Mouse (Mus musculus) liver, adult 2 months (tissue): ENCODE data around the gene Nek10. TPM values are rescaled to one million over a fixed set of nuclear protein-coding genes. Genes with fewer than 3 reads are reported as not detected.
A peak's percentile ranks its signal among the peaks of the same experiment; 100 is the strongest.

Experiments
- DNase-seq: peaks from one replicate; pipeline ENCODE4 v3.0.0-alpha.2; 2011; ENCODE audit warnings: low read depth, low spot score; ENCODE audit errors: extremely low read depth
- H3K27ac ChIP-seq: fragments of 200-500 bp; replicated peaks from 2 replicates; pipeline ENCODE4 v1.5.1; 2012; ENCODE audit warnings: low read depth, mild to moderate bottlenecking, control low read depth, inconsistent platforms, low read length; ENCODE audit not compliant: insufficient read depth
- H3K27me3 ChIP-seq: fragments of 200-500 bp; 2 replicates; pipeline ENCODE4 v1.6.1; 2012; ENCODE audit warnings: mild to moderate bottlenecking, moderate library complexity, low read length, inconsistent platforms; ENCODE audit not compliant: control insufficient read depth, insufficient read depth
- H3K36me3 ChIP-seq: fragments of 200-500 bp; 2 replicates; pipeline ENCODE4 v1.6.1; 2012; ENCODE audit warnings: low read length, inconsistent platforms; ENCODE audit not compliant: control insufficient read depth, insufficient read depth
- H3K4me1 ChIP-seq: fragments of 200-500 bp; 2 replicates; pipeline ENCODE4 v1.6.1; 2011; ENCODE audit warnings: low read length; ENCODE audit not compliant: control insufficient read depth, insufficient read depth
- H3K4me3 ChIP-seq: fragments of 200-500 bp; 2 replicates; pipeline ENCODE4 v1.5.1; 2011; ENCODE audit warnings: low read depth, mild to moderate bottlenecking, control low read depth, low read length, moderate library complexity; ENCODE audit not compliant: insufficient read depth
- H3K79me2 ChIP-seq: fragments of 200-500 bp; 2 replicates; pipeline ENCODE4 v1.6.1; 2012; ENCODE audit warnings: inconsistent platforms, mild to moderate bottlenecking, low read length, moderate library complexity; ENCODE audit not compliant: control insufficient read depth, insufficient read depth
- H3K9ac ChIP-seq: fragments of 200-500 bp; 2 replicates; pipeline ENCODE4 v1.6.1; 2012; ENCODE audit warnings: low read depth, mild to moderate bottlenecking, control low read depth, inconsistent platforms, low read length
- CTCF ChIP-seq: fragments of 200-500 bp; IDR thresholded peaks from 2 replicates; pipeline ENCODE4 v1.5.1; 2011; ENCODE audit warnings: low read depth, low read length, control low read depth
- POLR2A ChIP-seq: fragments of 200-500 bp; IDR thresholded peaks from 2 replicates; pipeline ENCODE4 v1.6.1; 2011; ENCODE audit warnings: low read length, control low read depth; ENCODE audit not compliant: insufficient read depth; ENCODE audit errors: extremely low read depth
- WGBS: fragments of 180-500 bp; shearing (Covaris S2); methylation state at CpG from one replicate; pipeline ENCODE4 v1.1.7; 2018; 5-methylcytosine and 5-hydroxymethylcytosine counted together
- polyA plus RNA-seq: library from polyadenylated mRNA; depleted of rRNA; stranded (reverse); fragments of >200 nt; gene quantifications from 2 replicates; pipeline ENCODE4 v1.2.3, GENCODE M21; 2012
- total RNA-seq: library from RNA; depleted of rRNA; stranded (reverse); fragments of >200 nt; gene quantifications from 2 replicates; pipeline ENCODE4 v1.2.3, GENCODE M21; 2014

The Nek10 gene
- total and polyA plus RNA-seq, 2 experiments = under 0.01 TPM; not detected in 1

DNA sequence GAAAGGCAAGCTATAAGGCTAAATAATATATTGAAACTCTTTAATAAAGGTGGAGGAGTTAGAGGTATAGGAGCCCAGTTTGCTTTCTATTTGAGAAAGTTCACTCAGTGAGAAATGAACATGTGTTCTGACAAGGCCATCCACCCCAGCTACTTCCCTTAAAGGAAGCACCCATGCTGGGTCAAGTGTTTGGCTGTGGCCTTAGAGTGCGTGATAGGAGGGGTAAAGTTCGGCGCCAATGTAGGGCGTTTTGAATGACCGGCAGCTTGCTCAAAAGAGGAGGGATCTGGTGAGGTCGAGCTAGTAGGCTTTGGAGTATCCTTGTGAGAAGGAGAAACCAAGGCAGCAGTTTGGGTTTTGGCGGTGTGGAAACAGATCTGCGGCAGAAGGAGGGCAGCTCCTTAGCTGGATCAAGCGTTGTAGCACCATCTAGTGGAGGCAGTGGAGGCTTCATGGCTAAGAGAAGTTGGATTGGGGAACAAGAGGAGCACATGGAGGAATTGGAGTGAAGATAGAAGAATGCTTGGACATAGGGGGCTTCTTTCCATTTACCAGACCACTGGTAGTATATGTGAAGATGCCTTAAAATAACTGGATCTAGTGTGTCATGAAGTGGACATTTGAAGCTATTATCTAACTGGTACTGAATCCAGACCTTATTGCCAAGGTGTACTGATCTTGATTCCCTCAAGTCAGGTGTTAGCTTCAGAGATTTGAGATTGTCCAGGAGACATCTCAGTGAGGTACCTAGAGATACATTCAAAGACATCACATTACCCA, 101.7 kb downstream of the Nek10 start:
- Histone ChIP-seq H3K9ac (no peak overlapping the region), H3K79me2 (no peaks in the 10 kb centered on the region), H3K27me3 (no peaks in the 10 kb centered on the region), H3K4me3 (no peak overlapping the region), H3K4me1 (no peaks in the 10 kb centered on the region), H3K27ac (no peak overlapping the region), H3K36me3 (no peaks in the 10 kb centered on the region)
- peak; percentile 54 for DNase-seq
- TF ChIP-seq POLR2A (no peak), CTCF (peak; percentile 70)
- 16% methylated on average over 9 of the region's 9 CpGs for WGBS

DNA sequence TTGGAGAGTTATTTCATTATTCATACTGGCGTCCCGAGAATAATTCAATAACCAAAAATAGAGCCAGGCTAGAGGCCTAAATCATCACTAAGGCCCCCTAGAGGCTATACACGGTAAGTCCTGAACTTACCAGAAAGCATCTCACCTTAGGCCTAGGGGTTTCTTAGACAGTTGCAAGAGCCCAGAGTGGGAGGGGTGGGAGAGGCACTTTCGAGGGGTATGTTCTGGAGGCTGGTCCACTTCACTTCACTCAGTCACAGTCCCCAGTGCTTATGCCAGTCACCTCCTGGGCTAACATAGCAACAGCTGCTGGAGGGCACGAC, 102.3 kb downstream of the Nek10 start:
- Histone ChIP-seq H3K4me3 (no peak overlapping the region), H3K4me1 (no peaks in the 10 kb centered on the region), H3K36me3 (no peaks in the 10 kb centered on the region), H3K27me3 (no peaks in the 10 kb centered on the region), H3K79me2 (no peaks in the 10 kb centered on the region), H3K9ac (no peak overlapping the region), H3K27ac (no peak overlapping the region)
- WGBS = 70% methylated on average over 5 of the region's 5 CpGs
- DNase-seq = no peak
- TF ChIP-seq POLR2A (no peak), CTCF (no peak)

DNA sequence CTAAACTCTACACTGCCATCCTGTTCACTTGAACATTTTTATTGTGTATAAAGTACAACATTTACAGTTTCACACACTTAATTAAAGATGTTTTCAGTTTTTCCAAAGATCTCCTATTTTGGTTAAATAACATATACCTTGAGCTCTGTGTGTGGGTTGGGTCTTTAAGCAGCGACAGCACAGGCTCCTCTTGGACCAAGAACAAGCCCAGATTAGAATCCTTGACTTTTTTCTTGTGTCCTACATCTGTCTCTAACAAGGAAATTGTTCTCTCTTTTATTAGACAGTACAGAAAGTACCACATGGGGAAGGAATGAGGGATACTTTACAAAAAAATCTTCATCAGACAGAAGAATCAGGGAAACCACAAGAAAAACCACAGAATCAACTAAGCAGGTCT, 122.4 kb downstream of the Nek10 start:
- H3K36me3 ChIP-seq = no peaks in the 10 kb centered on the region
- no peaks in the 10 kb centered on the region for H3K27me3 ChIP-seq
- no peaks in the 10 kb centered on the region for H3K79me2 ChIP-seq
- DNase-seq = no peak
- no peak overlapping the region for H3K27ac ChIP-seq
- 70% methylated on average over 1 of the region's 1 CpGs for WGBS
- H3K4me3 ChIP-seq = no peak overlapping the region
- no peaks in the 10 kb centered on the region for H3K4me1 ChIP-seq
- H3K9ac ChIP-seq = no peak overlapping the region
- no peak for TF ChIP-seq CTCF
- no peak for TF ChIP-seq POLR2A

DNA sequence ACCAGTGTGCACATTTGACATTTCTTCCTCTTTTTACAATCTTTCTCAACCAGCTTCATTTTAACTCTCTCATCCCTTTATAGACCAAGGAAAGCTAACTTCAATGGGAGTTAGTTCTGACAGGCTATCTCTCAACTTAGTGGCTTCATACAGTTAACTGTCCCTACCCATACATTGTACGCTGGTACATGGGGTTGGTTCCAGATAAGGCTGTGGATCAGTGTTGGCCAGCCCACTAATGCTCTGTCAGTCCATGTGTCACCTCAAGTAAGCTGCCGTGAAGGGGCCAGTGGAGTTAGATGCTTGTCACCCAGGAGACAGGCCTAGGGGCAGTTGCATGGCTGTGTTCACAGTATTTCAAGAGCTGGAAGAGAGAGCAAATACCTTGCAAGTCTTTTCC, 124.3 kb downstream of the Nek10 start:
- no peak for TF ChIP-seq POLR2A
- TF ChIP-seq CTCF = no peak
- H3K27me3 ChIP-seq = no peaks in the 10 kb centered on the region
- no peak overlapping the region for H3K4me3 ChIP-seq
- no peak overlapping the region for H3K9ac ChIP-seq
- no peaks in the 10 kb centered on the region for H3K79me2 ChIP-seq
- no peaks in the 10 kb centered on the region for H3K4me1 ChIP-seq
- no peak for DNase-seq
- no peaks in the 10 kb centered on the region for H3K36me3 ChIP-seq
- no peak overlapping the region for H3K27ac ChIP-seq
- WGBS = 84% methylated on average over 2 of the region's 2 CpGs

DNA sequence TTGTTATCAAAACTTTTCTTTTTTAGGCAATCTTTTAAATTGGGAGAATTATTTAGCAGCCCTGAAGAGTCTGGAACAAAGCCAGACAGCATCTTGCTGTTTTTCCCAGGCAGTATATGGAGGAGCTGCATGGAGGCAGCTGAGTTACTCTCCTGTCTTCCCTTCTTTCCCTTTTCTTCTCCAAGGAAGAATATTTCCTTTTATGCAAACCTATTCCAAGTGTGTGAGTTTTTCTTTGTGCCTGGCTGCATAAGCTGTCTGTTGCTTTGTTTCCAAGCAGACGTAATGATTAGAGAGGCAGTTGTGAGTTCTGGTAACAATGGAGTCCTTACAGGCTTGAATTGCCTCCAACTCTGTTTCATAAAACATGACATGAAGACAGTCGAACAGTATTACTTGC, 131.8 kb downstream of the Nek10 start:
- no peak overlapping the region for H3K9ac ChIP-seq
- no peak overlapping the region for H3K4me3 ChIP-seq
- H3K79me2 ChIP-seq = no peaks in the 10 kb centered on the region
- no peaks in the 10 kb centered on the region for H3K27me3 ChIP-seq
- no peaks in the 10 kb centered on the region for H3K4me1 ChIP-seq
- WGBS = 68% methylated on average over 2 of the region's 2 CpGs
- DNase-seq = no peak
- TF ChIP-seq CTCF (no peak), POLR2A (no peak)
- H3K36me3 ChIP-seq = no peaks in the 10 kb centered on the region
- H3K27ac ChIP-seq = no peak overlapping the region

DNA sequence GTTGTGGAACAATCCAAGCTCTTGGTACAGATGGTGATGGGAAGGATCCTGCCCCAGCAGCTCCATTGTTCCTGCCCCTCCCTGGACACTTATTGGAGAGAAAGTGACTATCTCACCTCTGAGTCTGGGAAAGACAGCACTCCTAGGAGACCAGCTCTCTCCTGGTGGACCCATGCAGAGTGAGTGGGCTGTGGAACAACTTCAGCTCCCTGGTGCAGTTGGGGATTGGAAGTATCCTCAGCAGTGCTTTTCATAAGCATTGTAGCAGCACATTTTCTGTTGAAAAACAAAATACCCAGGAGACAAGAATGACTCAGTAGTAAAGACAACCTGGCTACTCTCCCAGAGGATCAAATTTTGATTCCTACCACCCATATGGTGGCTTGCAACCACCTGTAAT, 142.7 kb downstream of the Nek10 start:
- no peaks in the 10 kb centered on the region for H3K27me3 ChIP-seq
- no peak overlapping the region for H3K27ac ChIP-seq
- no peak overlapping the region for H3K9ac ChIP-seq
- H3K4me3 ChIP-seq = no peak overlapping the region
- no peaks in the 10 kb centered on the region for H3K36me3 ChIP-seq
- H3K4me1 ChIP-seq = no peaks in the 10 kb centered on the region
- no peaks in the 10 kb centered on the region for H3K79me2 ChIP-seq
- TF ChIP-seq POLR2A (no peak), CTCF (no peak)
- no peak for DNase-seq
